Mouse (Mus musculus) MEL (cell line): ENCODE results near the gene Dtx3. TPM values are rescaled to one million over a fixed set of nuclear protein-coding genes. Genes with fewer than 3 reads are reported as not detected.

Source experiments
- DNase-seq: peaks from one replicate; pipeline ENCODE4 v3.0.0; 2011; ENCODE audit warnings: low read depth, low spot score
- H3K27ac ChIP-seq: 2 replicates; pipeline ENCODE4 v1.5.1; 2012; ENCODE audit warnings: low read depth, mild to moderate bottlenecking, control low read depth, low read length, moderate library complexity; ENCODE audit not compliant: control insufficient read depth
- H3K27me3 ChIP-seq, 2 experiments: fragments of 150-350 bp in 1 of 2; sonication (generic) in 1 of 2; 2 replicates each; pipeline ENCODE4 v1.6.1; 2012; ENCODE audit warnings: low read length in 2 of 2, mild to moderate bottlenecking in 2 of 2, improper control_type of control experiment in 1 of 2, moderate library complexity in 1 of 2; ENCODE audit not compliant: insufficient read depth in 2 of 2, control insufficient read depth in 1 of 2
- H3K36me3 ChIP-seq, 2 experiments: 2 replicates each; pipeline ENCODE4 v1.6.1; 2012 to 2014; ENCODE audit warnings: low read length in 2 of 2, improper control_type of control experiment in 1 of 2, inconsistent platforms in 1 of 2, mild to moderate bottlenecking in 1 of 2; ENCODE audit not compliant: insufficient read depth in 2 of 2, control insufficient read depth in 1 of 2
- H3K4me1 ChIP-seq, 2 experiments: fragments of 150-350 bp in 1 of 2; sonication (generic) in 1 of 2; 2 replicates each; pipeline ENCODE4 v1.6.1; 2012; ENCODE audit warnings: low read length in 2 of 2, improper control_type of control experiment in 1 of 2, mild to moderate bottlenecking in 1 of 2; ENCODE audit not compliant: insufficient read depth in 2 of 2, control insufficient read depth in 1 of 2
- H3K4me3 ChIP-seq, 2 experiments: fragments of 150-350 bp in 1 of 2; sonication (generic) in 1 of 2; 2 replicates each; pipeline ENCODE4 v1.5.1; 2012; ENCODE audit warnings: low read depth in 2 of 2, low read length in 2 of 2, mild to moderate bottlenecking in 2 of 2, moderate library complexity in 2 of 2, control low read depth in 1 of 2, improper control_type of control experiment in 1 of 2; ENCODE audit not compliant: control insufficient read depth in 1 of 2, insufficient read depth in 1 of 2
- H3K79me2 ChIP-seq: 2 replicates; pipeline ENCODE4 v1.6.1; 2012; ENCODE audit warnings: mild to moderate bottlenecking, low read length, moderate library complexity; ENCODE audit not compliant: control insufficient read depth, poor library complexity, insufficient read depth
- H3K9ac ChIP-seq: 2 replicates; pipeline ENCODE4 v1.6.1; 2012; ENCODE audit warnings: low read depth, mild to moderate bottlenecking, control low read depth, low read length, moderate library complexity; ENCODE audit not compliant: control insufficient read depth, poor library complexity, severe bottlenecking
- H3K9me3 ChIP-seq: fragments of 150-350 bp; sonication (generic); replicated peaks from 2 replicates; pipeline ENCODE4 v1.6.1; 2012; ENCODE audit warnings: mild to moderate bottlenecking, low read length, improper control_type of control experiment, moderate library complexity; ENCODE audit not compliant: insufficient read depth
- CTCF ChIP-seq, 3 experiments: IDR thresholded peaks in 2 of 3; conservative IDR thresholded peaks in 1 of 3; 2 replicates each; pipeline ENCODE4 v1.5.1; 2011 to 2012; ENCODE audit warnings: low read length in 3 of 3, low read depth in 2 of 3, mild to moderate bottlenecking in 2 of 3, improper control_type of control experiment in 1 of 3, inconsistent platforms in 1 of 3, mixed read lengths in 1 of 3, moderate library complexity in 1 of 3; ENCODE audit not compliant: control insufficient read depth in 1 of 3, insufficient read depth in 1 of 3, poor library complexity in 1 of 3, severe bottlenecking in 1 of 3
- E2F4 ChIP-seq: IDR thresholded peaks from 2 replicates; pipeline ENCODE4 v1.6.1; 2011; ENCODE audit warnings: low read depth, low read length, improper control_type of control experiment, borderline replicate concordance
- EP300 ChIP-seq, 2 experiments: IDR thresholded peaks; 2 replicates each; pipeline ENCODE4 v1.6.1; 2011; ENCODE audit warnings: improper control_type of control experiment in 2 of 2, low read length in 2 of 2, low read depth in 1 of 2, mild to moderate bottlenecking in 1 of 2
- GABPA ChIP-seq: IDR thresholded peaks from 2 replicates; pipeline ENCODE4 v1.6.1; 2012; ENCODE audit warnings: low read depth, mild to moderate bottlenecking, inconsistent platforms, low read length, improper control_type of control experiment, moderate library complexity
- HCFC1 ChIP-seq: IDR thresholded peaks from 2 replicates; pipeline ENCODE4 v1.6.1; 2012; ENCODE audit warnings: low read depth, mild to moderate bottlenecking, inconsistent platforms, low read length, improper control_type of control experiment, moderate library complexity
- JUND ChIP-seq: IDR thresholded peaks from 2 replicates; pipeline ENCODE4 v1.6.1; 2011; ENCODE audit warnings: low read depth, mild to moderate bottlenecking, improper control_type of control experiment, low read length
- MAZ ChIP-seq: IDR thresholded peaks from 2 replicates; pipeline ENCODE4 v1.6.1; 2012; ENCODE audit warnings: low read depth, mild to moderate bottlenecking, inconsistent platforms, low read length, improper control_type of control experiment
- MEF2A ChIP-seq: IDR thresholded peaks from 2 replicates; pipeline ENCODE4 v1.6.1; 2014; ENCODE audit warnings: low read depth, mild to moderate bottlenecking, inconsistent platforms, low read length, improper control_type of control experiment; ENCODE audit not compliant: poor library complexity, insufficient replicate concordance, severe bottlenecking; ENCODE audit errors: extremely low read depth
- MXI1 ChIP-seq: IDR thresholded peaks from 2 replicates; pipeline ENCODE4 v1.6.1; 2011; ENCODE audit warnings: mild to moderate bottlenecking, low read depth, low read length, improper control_type of control experiment
- MYB ChIP-seq: IDR thresholded peaks from 2 replicates; pipeline ENCODE4 v1.6.1; 2011; ENCODE audit warnings: mild to moderate bottlenecking, low read depth, low read length, improper control_type of control experiment
- MYC ChIP-seq: IDR thresholded peaks from 2 replicates; pipeline ENCODE4 v1.6.1; 2011; ENCODE audit warnings: low read depth, mild to moderate bottlenecking, low read length, improper control_type of control experiment, moderate library complexity
- RCOR1 ChIP-seq: IDR thresholded peaks from 2 replicates; pipeline ENCODE4 v1.6.1; 2012; ENCODE audit warnings: low read depth, mild to moderate bottlenecking, inconsistent platforms, low read length, improper control_type of control experiment
- SMC3 ChIP-seq: IDR thresholded peaks from 2 replicates; pipeline ENCODE4 v1.6.1; 2011; ENCODE audit warnings: low read depth, low read length, improper control_type of control experiment
- TAL1 ChIP-seq: IDR thresholded peaks from 2 replicates; pipeline ENCODE4 v1.6.1; 2012; ENCODE audit warnings: mild to moderate bottlenecking, inconsistent platforms, low read length, moderate library complexity, mixed read lengths
- TBP ChIP-seq: IDR thresholded peaks from 2 replicates; pipeline ENCODE4 v1.8.0; 2011; ENCODE audit warnings: low read depth, low read length, improper control_type of control experiment
- USF2 ChIP-seq, 2 experiments: IDR thresholded peaks; 2 replicates each; pipeline ENCODE4 v1.6.1; 2011 to 2012; ENCODE audit warnings: improper control_type of control experiment in 2 of 2, low read length in 2 of 2, borderline replicate concordance in 1 of 2, inconsistent platforms in 1 of 2, low read depth in 1 of 2, mild to moderate bottlenecking in 1 of 2; ENCODE audit not compliant: insufficient read depth in 1 of 2
- ZC3H11A ChIP-seq: IDR thresholded peaks from 2 replicates; pipeline ENCODE4 v1.6.1; 2012; ENCODE audit warnings: low read depth, mild to moderate bottlenecking, inconsistent platforms, low read length, improper control_type of control experiment
- polyA plus RNA-seq, 2 experiments: library from polyadenylated mRNA; stranded (reverse) in 1 of 2; unstranded in 1 of 2; fragments of >175 nt in 1 of 2; fragments of >200 nt in 1 of 2; gene quantifications; 2 replicates each; pipeline versions ENCODE4 v1.2.1 to v1.2.4; 2012; ENCODE audit warnings: low replicate concordance in 2 of 2, low read depth in 1 of 2; ENCODE audit not compliant: insufficient read length in 2 of 2, insufficient read depth in 1 of 2, missing spikeins in 1 of 2
- total RNA-seq: library from RNA; depleted of rRNA; stranded (reverse); fragments of 300-350 nt; gene quantifications from 2 replicates; pipeline ENCODE4 v1.2.3, GENCODE M21; 2012

Gene Dtx3
- total and polyA plus RNA-seq, 3 experiments, result 30.5 to 107 TPM; not detected in 1

DNA sequence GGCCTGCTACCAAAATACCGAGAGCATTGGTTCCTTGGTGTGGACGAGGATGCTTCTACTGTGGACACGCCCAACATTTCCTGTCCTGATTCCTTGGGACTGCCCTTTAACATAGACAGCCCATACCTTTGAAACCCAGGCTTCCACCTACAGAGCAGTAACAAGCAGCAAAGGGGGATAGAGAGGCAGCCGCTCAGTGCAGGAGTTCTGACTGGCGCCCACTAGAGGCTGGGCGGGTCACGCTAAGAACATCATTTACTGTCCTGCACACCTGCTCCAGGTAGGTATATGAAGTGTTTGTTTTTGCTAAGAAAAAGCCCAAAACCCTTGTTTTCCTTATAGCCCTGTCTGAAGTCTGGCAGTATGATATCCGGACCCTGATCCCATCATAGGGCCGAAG is 37.6 kb upstream of the Dtx3 start:
- Histone ChIP-seq H3K4me1 (no peaks in the 10 kb centered on the region), H3K27ac (no peak overlapping the region), H3K9me3 (no peaks in the 10 kb centered on the region), H3K36me3 (no peaks in the 10 kb centered on the region), H3K79me2 (no peaks in the 10 kb centered on the region), H3K4me3 (no peak overlapping the region), H3K27me3 (no peaks in the 10 kb centered on the region), H3K9ac (no peak overlapping the region)
- no peak for TF ChIP-seq USF2 (IDR thresholded peaks at IDR 0.05; ENCODE audit: borderline replicate concordance in 1 of 2, insufficient read depth in 1 of 2, low read depth in 1 of 2, low read length in 2 of 2)
- TF ChIP-seq SMC3, result peak; percentile 25
- TF ChIP-seq CTCF (IDR thresholded peaks at IDR 0.05 in 2 of 3, conservative IDR thresholded peaks at IDR 0.05 in 1 of 3; ENCODE audit: control insufficient read depth in 1 of 3, insufficient read depth in 1 of 3, low read depth in 2 of 3, low read length in 3 of 3, poor library complexity in 1 of 3, severe bottlenecking in 1 of 3), result peak; percentile 54 to 66 (median 59)
- peak; percentile 60 for TF ChIP-seq HCFC1
- no peak for TF ChIP-seq ZC3H11A
- peak; percentile 44 for DNase-seq

DNA sequence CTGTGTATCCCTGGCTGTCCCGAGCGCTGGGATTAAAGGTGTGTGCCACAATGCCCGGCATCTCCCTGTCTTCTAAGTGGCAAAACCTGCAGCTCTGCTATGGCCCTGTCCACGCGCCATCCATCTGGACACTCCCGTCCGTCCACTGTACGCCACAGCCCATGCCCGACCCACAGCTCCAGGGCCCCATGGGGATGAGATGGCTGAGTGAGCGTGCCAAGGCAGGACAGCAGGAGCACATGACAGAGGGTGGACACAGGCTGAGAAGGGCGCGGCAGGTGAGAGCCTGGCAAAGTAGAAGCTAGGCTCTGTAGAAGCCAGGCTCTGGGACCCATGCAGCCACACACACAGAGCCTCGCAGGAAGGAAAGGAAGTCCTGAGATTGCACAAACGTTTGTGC is 36.2 kb upstream of the Dtx3 start:
- Histone ChIP-seq H3K9me3 (no peaks in the 10 kb centered on the region), H3K27me3 (no peaks in the 10 kb centered on the region), H3K27ac (no peak overlapping the region), H3K79me2 (no peaks in the 10 kb centered on the region), H3K4me3 (no peak overlapping the region), H3K9ac (no peak overlapping the region), H3K4me1 (no peaks in the 10 kb centered on the region)
- no peak for DNase-seq
- no peak for TF ChIP-seq MXI1
- TF ChIP-seq TAL1, result no peak
- TF ChIP-seq E2F4, result no peak
- TF ChIP-seq RCOR1, result no peak
- TF ChIP-seq GABPA, result no peak
- no peak for TF ChIP-seq MEF2A
- TF ChIP-seq EP300 (IDR thresholded peaks at IDR 0.05; ENCODE audit: low read depth in 1 of 2, low read length in 2 of 2), result no peak
- TF ChIP-seq MYB, result no peak
- no peak for TF ChIP-seq HCFC1
- no peak for TF ChIP-seq MAZ
- no peak for TF ChIP-seq MYC
- no peak for TF ChIP-seq TBP
- no peak for TF ChIP-seq JUND
- TF ChIP-seq, all 39 proteins: peak for 0
- no peaks in the 10 kb centered on the region for H3K36me3 ChIP-seq
